Mouse (Mus musculus) cerebral cortex, adult 2 months (tissue): Measurements from ENCODE around the gene Stxbp1.

Source experiments
- WGBS: fragments of 180-500 bp; shearing (Covaris S2); methylation state at CpG from one replicate; pipeline ENCODE4 v1.1.7; 2018; 5-methylcytosine and 5-hydroxymethylcytosine counted together

Gene Stxbp1

GRCm38 (mm10) chr2:32756674-32757055 is 90.4 kb downstream of the Stxbp1 start:
- 34% methylated on average over 6 of the region's 6 CpGs for WGBS

GRCm38 (mm10) chr2:32752181-32752580 is 94.9 kb downstream of the Stxbp1 start:
- WGBS, result 67% methylated on average over 10 of the region's 10 CpGs

GRCm38 (mm10) chr2:32751665-32752033 is 95.4 kb downstream of the Stxbp1 start:
- WGBS, result 44% methylated on average over 10 of the region's 10 CpGs

- 53% methylated on average over 31 of the region's 31 CpGs for WGBS
These were observed 96.0 kb downstream of the Stxbp1 start for GRCm38 (mm10) chr2:32750887-32751664.

GRCm38 (mm10) chr2:32750199-32750598 is 96.8 kb downstream of the Stxbp1 start:
- WGBS, result 77% methylated on average over 7 of the region's 7 CpGs

GRCm38 (mm10) chr2:32749082-32749481 is 98.0 kb downstream of the Stxbp1 start:
- WGBS, result 92% methylated on average over 16 of the region's 16 CpGs

- WGBS, result 63% methylated on average over 15 of the region's 15 CpGs
These were observed 102.6 kb downstream of the Stxbp1 start for GRCm38 (mm10) chr2:32744272-32744982.

GRCm38 (mm10) chr2:32742173-32742531 is 104.9 kb downstream of the Stxbp1 start:
- 21% methylated on average over 18 of the region's 18 CpGs for WGBS

GRCm38 (mm10) chr2:32741273-32742172 is 105.5 kb downstream of the Stxbp1 start:
- WGBS, result 15% methylated on average over 56 of the region's 58 CpGs

GRCm38 (mm10) chr2:32740916-32741272 is 106.2 kb downstream of the Stxbp1 start, which contains the start of gene 6330409D20Rik:
TSS of gene 6330409D20Rik (minus strand) at chr2:32741016.
- WGBS, result 14% methylated on average over 11 of the region's 11 CpGs

GRCm38 (mm10) chr2:32739311-32739710 is 107.7 kb downstream of the Stxbp1 start:
- 61% methylated on average over 4 of the region's 4 CpGs for WGBS
